Mouse (Mus musculus) hindbrain, embryonic 12.5 days (tissue): ENCODE data around the gene 2010315B03Rik. TPM values are rescaled to one million over a fixed set of nuclear protein-coding genes. Genes with fewer than 3 reads are reported as not detected.

Experiments
- ATAC-seq: fragments of 200-750 bp; cut with Nextera tagmentation; 2 replicates; pipeline ENCODE4 v1.8.0; 2017; ENCODE audit warnings: moderate TSS enrichment; ENCODE audit not compliant: low FRiP score
- H3K27ac ChIP-seq: fragments of 300-500 bp; sonication (generic); 2 replicates; pipeline ENCODE4 v1.5.1; 2016; ENCODE audit warnings: mild to moderate bottlenecking
- H3K27me3 ChIP-seq: fragments of 300-500 bp; sonication (generic); 2 replicates; pipeline ENCODE4 v1.6.1; 2016; ENCODE audit warnings: mild to moderate bottlenecking
- H3K36me3 ChIP-seq: fragments of 300-500 bp; sonication (generic); 2 replicates; pipeline ENCODE4 v1.6.1; 2016; ENCODE audit warnings: mild to moderate bottlenecking
- H3K4me1 ChIP-seq: fragments of 300-500 bp; sonication (generic); 2 replicates; pipeline ENCODE4 v1.6.1; 2016
- H3K4me2 ChIP-seq: fragments of 300-500 bp; sonication (generic); replicated peaks from 2 replicates; pipeline ENCODE4 v1.6.1; 2016; ENCODE audit warnings: mild to moderate bottlenecking
- H3K4me3 ChIP-seq: fragments of 300-500 bp; sonication (generic); 2 replicates; pipeline ENCODE4 v1.5.1; 2016; ENCODE audit warnings: mild to moderate bottlenecking
- H3K9ac ChIP-seq: fragments of 300-500 bp; sonication (generic); 2 replicates; pipeline ENCODE4 v1.6.1; 2016; ENCODE audit warnings: mild to moderate bottlenecking, moderate library complexity
- H3K9me3 ChIP-seq: fragments of 300-500 bp; sonication (generic); replicated peaks from 2 replicates; pipeline ENCODE4 v1.6.1; 2016; ENCODE audit warnings: mild to moderate bottlenecking
- WGBS: fragments of 180-500 bp; shearing (Covaris S2); methylation state at CpG from one replicate; pipeline ENCODE4 v1.1.7; 2016; 5-methylcytosine and 5-hydroxymethylcytosine counted together
- polyA plus RNA-seq: library from polyadenylated mRNA; unstranded; fragments of >200 nt; fragmentation: Nextera tagmentation; extraction: Ambion mirVana; gene quantifications from 2 replicates; pipeline ENCODE4 v1.2.1, GENCODE M21; 2016

Gene 2010315B03Rik
- 8.8 TPM in 2 replicates for polyA plus RNA-seq

GRCm38 (mm10) chr9:124312171-124313142, at the start of gene 2010315B03Rik:
2010315B03Rik (minus strand) TSS chr9:124312696.
- 2% methylated on average over 21 of the region's 22 CpGs for WGBS
- peak; percentile 99 for ATAC-seq

GRCm38 (mm10) chr9:124311502-124311901, 994 bp downstream of the 2010315B03Rik start:
- Histone ChIP-seq H3K4me1 (peaks cover 6% of the 10 kb centered on the region), H3K27me3 (no peaks in the 10 kb centered on the region), H3K9ac (peak overlapping the region; percentile 72), H3K9me3 (no peaks in the 10 kb centered on the region), H3K27ac (no peak overlapping the region), H3K36me3 (no peaks in the 10 kb centered on the region), H3K4me2 (peak overlapping the region; percentile 58), H3K4me3 (peak overlapping the region; percentile 63)
- 0 out of 2 replicates have a peak, but pooled peaks have one; percentile 16 for ATAC-seq

More at GRCm38 (mm10) chr9:124312171-124313142, at the start of gene 2010315B03Rik:
- peak within 1 kb of the TSS; percentile 58 for H3K4me2 ChIP-seq
- peak within 1 kb of the TSS; percentile 63 for H3K4me3 ChIP-seq
- peak within 1 kb of the TSS; percentile 72 for H3K9ac ChIP-seq
- H3K27ac ChIP-seq: peak within 1 kb of the TSS; percentile 80
- no peaks in the 10 kb centered on the region for H3K27me3 ChIP-seq
- peaks cover 6% of the 10 kb centered on the region for H3K4me1 ChIP-seq
- H3K36me3 ChIP-seq: no peaks in the 10 kb centered on the region
- 0 out of 2 replicates have a peak, but pooled peaks cover 4% of the 10 kb centered on the region for H3K9me3 ChIP-seq

GRCm38 (mm10) chr9:124288329-124288728, 24.2 kb downstream of the 2010315B03Rik start:
- peaks cover 6% of the 10 kb centered on the region for H3K36me3 ChIP-seq
- H3K27me3 ChIP-seq: no peaks in the 10 kb centered on the region
- H3K4me2 ChIP-seq: no peak overlapping the region
- no peak for ATAC-seq
- H3K4me3 ChIP-seq: no peak overlapping the region
- H3K9me3 ChIP-seq: peaks cover 11% of the 10 kb centered on the region
- H3K27ac ChIP-seq: no peak overlapping the region
- H3K9ac ChIP-seq: no peak overlapping the region
- H3K4me1 ChIP-seq: no peaks in the 10 kb centered on the region

- Histone ChIP-seq H3K36me3 (peaks cover 13% of the 10 kb centered on the region), H3K27ac (peak overlapping the region; percentile 79), H3K4me1 (peaks cover 13% of the 10 kb centered on the region), H3K4me3 (peak overlapping the region; percentile 82), H3K4me2 (peak overlapping the region; percentile 73), H3K9me3 (peaks cover 11% of the 10 kb centered on the region; the same call in 1 of the 2 replicates), H3K9ac (peak overlapping the region; percentile 77), H3K27me3 (no peaks in the 10 kb centered on the region)
- ATAC-seq: peak; percentile 98
- under 1% methylated on average over 22 of the region's 22 CpGs for WGBS
Measured at GRCm38 (mm10) chr9:124281912-124282686, 30.4 kb downstream of the 2010315B03Rik start.

GRCm38 (mm10) chr9:124281448-124281791, 31.1 kb downstream of the 2010315B03Rik start:
- Histone ChIP-seq H3K36me3 (peaks cover 13% of the 10 kb centered on the region), H3K27ac (peak overlapping the region; percentile 79; the same call in 1 of the 2 replicates), H3K4me3 (peak overlapping the region; percentile 82), H3K4me1 (peaks cover 13% of the 10 kb centered on the region), H3K9ac (peak overlapping the region; percentile 77), H3K27me3 (no peaks in the 10 kb centered on the region), H3K4me2 (peak overlapping the region; percentile 73), H3K9me3 (peaks cover 11% of the 10 kb centered on the region; the same call in 1 of the 2 replicates)
- ATAC-seq: no peak
- 31% methylated on average over 1 of the region's 1 CpGs for WGBS

- H3K9ac ChIP-seq: peak overlapping the region; percentile 77; the same call in 1 of the 2 replicates
- H3K27ac ChIP-seq: no peak overlapping the region
- ATAC-seq: no peak
- 86% methylated on average over 2 of the region's 2 CpGs for WGBS
- H3K4me3 ChIP-seq: peak overlapping the region; percentile 82
- peaks cover 13% of the 10 kb centered on the region for H3K4me1 ChIP-seq
- H3K4me2 ChIP-seq: peak overlapping the region; percentile 73
- no peaks in the 10 kb centered on the region for H3K27me3 ChIP-seq
- peaks cover 13% of the 10 kb centered on the region for H3K36me3 ChIP-seq
- H3K9me3 ChIP-seq: peaks cover 11% of the 10 kb centered on the region; the same call in 1 of the 2 replicates
Measured at GRCm38 (mm10) chr9:124280576-124281447, 31.7 kb downstream of the 2010315B03Rik start.

GRCm38 (mm10) chr9:124279300-124279699, 33.2 kb downstream of the 2010315B03Rik start:
- no peak overlapping the region for H3K4me3 ChIP-seq
- H3K9ac ChIP-seq: no peak overlapping the region
- no peak overlapping the region for H3K4me2 ChIP-seq
- peaks cover 22% of the 10 kb centered on the region for H3K9me3 ChIP-seq
- peaks cover 26% of the 10 kb centered on the region for H3K36me3 ChIP-seq
- 0 out of 2 replicates have a peak, but pooled peaks have one; percentile 9 for ATAC-seq
- H3K27ac ChIP-seq: no peak overlapping the region
- WGBS: 54% methylated on average over 2 of the region's 2 CpGs
- H3K4me1 ChIP-seq: peaks cover 13% of the 10 kb centered on the region
- H3K27me3 ChIP-seq: no peaks in the 10 kb centered on the region

GRCm38 (mm10) chr9:124275064-124275463, 37.4 kb downstream of the 2010315B03Rik start:
- peaks cover 48% of the 10 kb centered on the region for H3K36me3 ChIP-seq
- no peak overlapping the region for H3K4me3 ChIP-seq
- 93% methylated on average over 2 of the region's 2 CpGs for whole genome bisulfite sequencing

GRCm38 (mm10) chr9:124273172-124273571, 39.3 kb downstream of the 2010315B03Rik start:
- Histone ChIP-seq H3K4me3 (no peak overlapping the region), H3K9me3 (peaks cover 57% of the 10 kb centered on the region), H3K27me3 (no peaks in the 10 kb centered on the region), H3K36me3 (peaks cover 57% of the 10 kb centered on the region), H3K27ac (no peak overlapping the region), H3K4me1 (no peaks in the 10 kb centered on the region), H3K9ac (no peak overlapping the region), H3K4me2 (no peak overlapping the region)
- no peak for ATAC-seq

More at GRCm38 (mm10) chr9:124275064-124275463, 37.4 kb downstream of the 2010315B03Rik start:
- peaks cover 48% of the 10 kb centered on the region for H3K9me3 ChIP-seq
- no peak overlapping the region for H3K4me2 ChIP-seq
- ATAC-seq: no peak
- no peak overlapping the region for H3K9ac ChIP-seq
- H3K4me1 ChIP-seq: no peaks in the 10 kb centered on the region
- no peaks in the 10 kb centered on the region for H3K27me3 ChIP-seq
- no peak overlapping the region for H3K27ac ChIP-seq

- H3K9me3 ChIP-seq: peaks cover 28% of the 10 kb centered on the region
- peak; percentile 95 for ATAC-seq
- 10% methylated on average over 2 of the region's 2 CpGs for WGBS
- peaks cover 6% of the 10 kb centered on the region; the same call in 1 of the 2 replicates for H3K4me1 ChIP-seq
- H3K36me3 ChIP-seq: peaks cover 32% of the 10 kb centered on the region
- H3K9ac ChIP-seq: no peak overlapping the region
- H3K4me3 ChIP-seq: no peak overlapping the region
- no peak overlapping the region for H3K4me2 ChIP-seq
- H3K27me3 ChIP-seq: no peaks in the 10 kb centered on the region
- H3K27ac ChIP-seq: no peak overlapping the region
Measured at GRCm38 (mm10) chr9:124267929-124268328, 44.6 kb downstream of the 2010315B03Rik start.

- no peak overlapping the region for H3K27ac ChIP-seq
- ATAC-seq: peak; percentile 57; the same call in 1 of the 2 replicates
Measured at GRCm38 (mm10) chr9:124267493-124267892, 45.0 kb downstream of the 2010315B03Rik start.

More at GRCm38 (mm10) chr9:124267493-124267892, 45.0 kb downstream of the 2010315B03Rik start:
- Histone ChIP-seq H3K4me3 (no peak overlapping the region), H3K4me2 (no peak overlapping the region), H3K4me1 (peaks cover 6% of the 10 kb centered on the region; the same call in 1 of the 2 replicates), H3K27me3 (no peaks in the 10 kb centered on the region), H3K36me3 (peaks cover 32% of the 10 kb centered on the region), H3K9ac (no peak overlapping the region), H3K9me3 (peaks cover 25% of the 10 kb centered on the region)
